Mouse (Mus musculus): Measurements from ENCODE around the gene Gm2663.
A peak's percentile ranks its signal among the peaks of the same experiment; 100 is the strongest.
"Not testable (repeated sequence)": the region's sequence is repeated elsewhere in the genome, so short reads cannot be mapped to it uniquely, and the experiment has no call there.

The Gm2663 gene

GRCm38 (mm10) chr6:40999379-40999778 is at the start of gene Gm2663:
Gene Gm2663, minus strand, starts transcription at chr6:40999479.
- not testable (repeated sequence) for DNase-seq (ENCODE audit: low read depth)

DNA sequence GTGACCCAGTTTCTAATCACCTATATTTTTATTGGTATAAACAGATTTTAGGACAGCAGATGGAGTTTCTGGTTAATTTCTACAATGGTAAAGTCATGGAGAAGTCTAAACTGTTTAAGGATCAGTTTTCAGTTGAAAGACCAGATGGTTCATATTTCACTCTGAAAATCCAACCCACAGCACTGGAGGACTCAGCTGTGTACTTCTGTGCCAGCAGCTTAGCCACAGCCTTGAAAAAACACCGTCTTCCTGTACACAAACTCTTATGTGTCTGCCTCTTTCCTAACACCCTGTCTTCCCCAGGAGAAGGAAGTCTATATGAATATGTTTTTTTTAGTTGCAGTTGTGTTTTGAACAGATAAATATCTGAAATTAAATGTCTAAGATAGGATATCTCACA is 49.3 kb upstream of the Gm2663 start:
- peak; percentile 54 for DNase-seq (ENCODE audit: low read depth)

GRCm38 (mm10) chr6:41047961-41048360 is 48.7 kb upstream of the Gm2663 start:
- no peak for DNase-seq (ENCODE audit: low read depth)

- DNase-seq (ENCODE audit: low read depth), result no peak
Measured at GRCm38 (mm10) chr6:41047202-41047601, 47.9 kb upstream of the Gm2663 start.

GRCm38 (mm10) chr6:41046553-41046952 is 47.3 kb upstream of the Gm2663 start:
- DNase-seq (ENCODE audit: low read depth), result no peak

DNA sequence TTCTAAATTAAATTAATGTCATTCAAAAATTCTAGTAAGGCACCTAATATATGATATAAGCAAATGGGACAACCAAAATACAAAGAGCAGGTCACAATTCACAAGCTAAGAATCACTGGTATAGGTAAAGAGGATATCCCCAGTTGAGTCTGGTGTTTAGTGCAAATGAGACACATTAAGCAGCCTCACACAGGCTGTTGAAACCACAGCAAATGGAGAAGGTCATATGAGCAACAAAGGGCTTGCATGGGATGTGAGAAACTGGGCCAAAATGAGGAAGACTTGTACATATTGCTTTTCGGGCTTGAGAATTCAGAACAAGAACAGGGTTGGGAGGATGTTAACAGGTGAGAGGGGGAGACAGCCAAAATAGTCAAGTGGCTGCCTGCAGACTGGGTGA is 45.5 kb upstream of the Gm2663 start:
- no peak for DNase-seq (ENCODE audit: low read depth)

DNA sequence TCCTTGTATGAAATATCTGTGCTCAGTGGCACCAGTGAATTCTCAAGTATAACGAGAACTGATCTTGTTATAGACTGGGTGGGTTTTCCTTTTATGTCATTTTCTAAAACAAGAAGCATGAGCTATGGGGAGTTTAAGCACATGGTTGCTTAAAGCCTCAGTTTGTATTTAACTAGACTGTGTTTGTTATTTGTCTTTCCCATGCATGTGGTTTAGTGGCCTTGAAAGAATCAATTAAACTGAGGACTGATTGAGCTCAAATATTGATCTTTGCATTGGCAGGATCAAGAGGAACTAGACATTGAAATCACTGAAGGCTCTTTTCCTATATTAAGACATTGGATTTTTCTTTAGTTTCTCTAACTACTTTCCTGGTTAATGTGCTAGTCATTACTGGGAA is 45.0 kb upstream of the Gm2663 start:
- no peak for DNase-seq (ENCODE audit: low read depth)

DNA sequence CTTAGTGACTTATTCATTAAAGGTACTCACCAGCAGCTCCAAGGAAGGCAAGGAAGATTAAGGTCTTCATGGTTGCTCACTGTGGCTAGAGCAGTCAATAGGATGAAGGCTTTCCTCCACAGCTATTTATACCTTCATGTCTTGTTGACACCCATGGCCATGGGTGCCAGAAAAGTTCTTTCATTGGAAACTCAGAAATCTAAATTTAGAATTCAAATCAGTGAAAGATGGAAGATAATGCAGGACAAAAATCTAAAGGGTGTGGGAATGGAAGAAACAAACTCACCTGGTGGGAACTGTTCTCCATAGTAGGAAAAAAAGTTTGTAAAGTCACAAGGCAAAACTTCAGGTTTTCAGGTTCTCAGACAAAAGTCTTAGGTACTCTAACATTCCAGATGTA is 36.1 kb upstream of the Gm2663 start, which contains the start of gene 2210010C04Rik:
Gene 2210010C04Rik (minus strand): TSS at position 101 of the 400 bp plus-strand sequence.
- no peak for DNase-seq (ENCODE audit: low read depth)

DNA sequence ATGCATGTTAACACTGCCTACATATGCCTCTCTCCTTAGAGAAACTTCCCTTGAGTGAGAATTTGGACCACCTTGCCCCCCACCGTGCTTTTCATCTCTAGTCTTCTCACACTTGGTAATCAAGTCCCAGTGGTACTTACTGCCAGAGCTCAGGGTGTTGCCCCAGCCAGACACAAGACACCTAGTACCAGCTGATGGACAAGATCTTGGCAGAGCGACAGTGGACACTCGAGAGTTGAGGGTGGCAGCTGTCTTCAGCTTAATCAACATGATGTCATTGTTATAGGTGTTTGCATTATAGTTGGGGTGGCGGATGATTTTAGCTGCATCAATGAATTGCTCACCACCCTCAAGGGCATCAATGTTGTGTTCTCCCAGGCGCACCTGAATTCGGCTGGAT is 33.5 kb upstream of the Gm2663 start:
- no peak for DNase-seq (ENCODE audit: low read depth)

GRCm38 (mm10) chr6:41032231-41032630 is 33.0 kb upstream of the Gm2663 start:
- DNase-seq (ENCODE audit: low read depth), result no peak

DNA sequence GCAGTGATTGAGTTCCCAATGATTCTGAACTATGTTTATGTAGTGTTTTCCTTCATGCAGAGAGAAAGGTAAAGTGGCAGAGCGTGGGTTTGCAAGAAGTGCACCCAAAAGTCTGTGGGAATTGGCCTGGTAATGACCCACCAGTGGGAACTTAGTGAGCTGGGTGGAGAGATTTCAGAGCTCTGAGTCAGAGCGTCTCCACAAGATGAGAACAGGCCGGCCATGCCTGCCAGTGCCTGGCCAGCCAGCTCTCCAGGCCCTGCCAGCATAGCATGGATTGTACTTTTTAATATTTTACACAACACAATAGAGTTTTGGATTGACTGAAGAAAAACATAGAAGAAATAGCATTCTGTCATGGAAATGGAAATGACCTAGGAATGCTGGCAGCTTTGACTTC is 31.5 kb upstream of the Gm2663 start:
- DNase-seq (ENCODE audit: low read depth), result peak; percentile 68

- peak; percentile 89 for DNase-seq (ENCODE audit: low read depth)
Measured at GRCm38 (mm10) chr6:41027053-41027452, 27.8 kb upstream of the Gm2663 start.

DNA sequence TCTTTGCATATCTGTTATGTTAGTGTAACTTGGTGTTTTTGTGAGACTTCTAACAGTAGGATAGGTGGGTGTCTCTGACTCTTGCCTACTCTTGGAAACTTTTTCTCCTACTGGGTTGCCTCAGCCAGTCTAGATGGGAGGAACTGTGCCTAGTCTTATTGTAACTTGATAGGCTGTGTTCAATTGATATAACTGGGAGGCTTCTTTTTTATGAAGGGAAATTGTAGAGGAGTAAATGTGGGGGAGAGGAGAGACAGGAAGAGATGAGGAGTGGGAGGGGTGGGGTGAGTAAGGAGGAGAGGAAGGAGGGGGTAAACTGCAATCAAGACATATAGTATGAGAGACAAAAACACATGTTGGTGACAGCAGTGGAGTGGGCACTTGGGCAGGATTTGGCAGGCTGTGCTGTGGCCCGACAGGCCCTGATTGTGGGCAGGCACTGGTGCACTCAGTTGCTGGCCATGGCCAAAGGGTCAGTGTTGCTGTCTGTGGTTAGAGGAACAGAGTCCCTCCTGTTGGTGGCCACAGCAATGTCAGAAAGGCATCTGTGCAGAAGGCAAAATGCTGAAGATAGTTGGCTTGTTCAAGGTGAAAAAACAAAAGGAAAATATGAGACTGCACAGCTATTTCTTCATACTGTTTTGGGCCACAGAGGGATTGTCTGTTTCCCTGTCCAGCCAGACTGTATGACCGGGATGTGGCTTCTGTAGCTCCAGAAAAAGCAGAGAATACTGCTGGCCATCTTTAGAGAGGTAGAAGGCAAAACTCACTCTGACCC is 26.8 kb upstream of the Gm2663 start:
- peak; percentile 30 for DNase-seq (ENCODE audit: low read depth)

GRCm38 (mm10) chr6:41019140-41019539 is 19.9 kb upstream of the Gm2663 start:
- no peak for DNase-seq (ENCODE audit: low read depth)

- no peak for DNase-seq (ENCODE audit: low read depth)
Measured at GRCm38 (mm10) chr6:41018629-41019028, 19.4 kb upstream of the Gm2663 start.

GRCm38 (mm10) chr6:41015065-41015464 is 15.8 kb upstream of the Gm2663 start:
- DNase-seq (ENCODE audit: low read depth), result no peak

DNA sequence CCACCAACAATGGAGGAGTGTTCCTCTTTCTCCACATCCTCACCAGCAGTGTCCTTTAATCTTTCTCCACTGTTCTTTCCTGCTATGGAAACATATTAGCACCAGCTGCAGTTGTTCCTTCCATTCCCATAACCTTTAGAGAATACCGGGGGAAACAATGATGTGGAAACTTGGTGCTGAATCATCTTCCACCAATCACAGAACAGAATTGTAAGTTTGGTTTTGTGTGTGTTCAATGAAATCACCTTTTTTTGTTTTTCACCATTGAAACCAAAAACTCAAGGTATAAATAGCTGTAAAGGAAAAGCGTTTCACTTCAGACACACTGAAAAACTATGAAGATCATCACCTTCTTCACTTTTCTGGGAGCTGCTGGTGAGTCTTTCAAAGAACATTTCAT is 34.8 kb downstream of the Gm2663 start, which contains the start of gene 1810009J06Rik:
Gene 1810009J06Rik (plus strand): TSS at position 301 of the 400 bp plus-strand sequence.
- DNase-seq (ENCODE audit: low read depth), result not testable (repeated sequence)

GRCm38 (mm10) chr6:40953716-40954115 is 45.6 kb downstream of the Gm2663 start:
- DNase-seq (ENCODE audit: low read depth), result no peak

DNA sequence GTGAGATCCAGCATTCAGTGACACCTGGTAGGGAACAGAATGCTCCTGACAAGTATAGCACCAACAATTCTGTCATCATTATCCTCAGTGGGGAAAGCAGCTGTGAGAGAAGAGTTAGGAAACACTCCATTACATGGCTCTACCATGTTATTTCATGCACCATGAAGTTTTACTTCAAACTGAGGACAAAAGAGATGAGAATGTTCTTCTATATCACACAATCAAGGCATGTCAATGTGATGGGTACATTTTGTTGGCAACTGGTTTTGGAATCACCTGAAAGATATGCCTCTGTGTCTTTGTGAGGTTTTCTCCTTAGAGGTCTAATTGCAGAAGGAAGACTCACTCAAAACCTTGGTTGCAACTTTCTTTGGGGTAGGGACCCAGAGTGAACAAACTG is 47.5 kb downstream of the Gm2663 start, which contains the start of gene Gm4744:
Gene Gm4744 (minus strand): TSS at position 101 of the 400 bp plus-strand sequence.
- no peak for DNase-seq (ENCODE audit: low read depth)
